Mouse (Mus musculus): ENCODE measurements around the gene Tpd52l2. TPM values are rescaled to one million over a fixed set of nuclear protein-coding genes. Genes with fewer than 3 reads are reported as not detected.

Tpd52l2 gene
- polyA plus RNA-seq, 1 experiment from 2014 or later = 149 TPM

- WGBS = 71% methylated on average over 5 of the region's 5 CpGs
- DNase-seq (ENCODE audit: low spot score, missing footprints) (peak; percentile 86), ATAC-seq (ENCODE audit: low FRiP score) (no peak)
- Histone ChIP-seq H3K4me3 (ENCODE audit: low read depth, low read length) (no peak overlapping the region), H3K9ac (ENCODE audit: low read length) (no peak overlapping the region), H3K27me3 (ENCODE audit: control insufficient read depth, insufficient read depth, low read length) (no peaks in the 10 kb centered on the region), H3K9me3 (ENCODE audit: control insufficient read depth, low read length) (no peaks in the 10 kb centered on the region), H3K36me3 (ENCODE audit: control insufficient read depth, insufficient read depth, low read length) (0 out of 2 replicates have a peak, but pooled peaks cover 2% of the 10 kb centered on the region), H3K4me2 (no peak overlapping the region), H3K27ac (ENCODE audit: low read depth, low read length) (no peak overlapping the region), H3K4me1 (ENCODE audit: control insufficient read depth, insufficient read depth, low read length) (peaks cover 15% of the 10 kb centered on the region)
These were observed 25.9 kb downstream of the Tpd52l2 start for GRCm38 (mm10) chr2:181522811-181523210.

GRCm38 (mm10) chr2:181525526-181525925 is 28.6 kb downstream of the Tpd52l2 start:
- Histone ChIP-seq H3K9me3 (ENCODE audit: control insufficient read depth, low read length) (no peaks in the 10 kb centered on the region), H3K9ac (ENCODE audit: low read length) (no peak overlapping the region), H3K4me1 (ENCODE audit: control insufficient read depth, insufficient read depth, low read length) (peaks cover 11% of the 10 kb centered on the region), H3K36me3 (ENCODE audit: control insufficient read depth, insufficient read depth, low read length) (0 out of 2 replicates have a peak, but pooled peaks cover 2% of the 10 kb centered on the region), H3K4me3 (ENCODE audit: low read depth, low read length) (no peak overlapping the region), H3K4me2 (no peak overlapping the region), H3K27me3 (ENCODE audit: control insufficient read depth, insufficient read depth, low read length) (no peaks in the 10 kb centered on the region), H3K27ac (ENCODE audit: low read depth, low read length) (no peak overlapping the region)
- DNase-seq (ENCODE audit: low spot score, missing footprints) = peak; percentile 59
- ATAC-seq (ENCODE audit: low FRiP score) = no peak
- WGBS = 91% methylated on average over 5 of the region's 5 CpGs

GRCm38 (mm10) chr2:181529076-181529475 is 32.1 kb downstream of the Tpd52l2 start:
- no peaks in the 10 kb centered on the region for H3K9me3 ChIP-seq (ENCODE audit: control insufficient read depth, low read length)
- no peaks in the 10 kb centered on the region for H3K27me3 ChIP-seq (ENCODE audit: control insufficient read depth, insufficient read depth, low read length)
- H3K4me3 ChIP-seq (ENCODE audit: low read depth, low read length) = no peak overlapping the region
- 0 out of 2 replicates have a peak, but pooled peaks cover 2% of the 10 kb centered on the region for H3K36me3 ChIP-seq (ENCODE audit: control insufficient read depth, insufficient read depth, low read length)
- DNase-seq (ENCODE audit: low spot score, missing footprints) = peak; percentile 51
- no peak for ATAC-seq (ENCODE audit: low FRiP score)
- no peaks in the 10 kb centered on the region for H3K4me1 ChIP-seq (ENCODE audit: control insufficient read depth, insufficient read depth, low read length)
- H3K4me2 ChIP-seq = no peak overlapping the region
- H3K27ac ChIP-seq (ENCODE audit: low read depth, low read length) = no peak overlapping the region
- H3K9ac ChIP-seq (ENCODE audit: low read length) = no peak overlapping the region
- WGBS = 95% methylated on average over 1 of the region's 1 CpGs

- Histone ChIP-seq H3K27ac (ENCODE audit: low read depth, low read length) (no peak overlapping the region), H3K4me1 (ENCODE audit: control insufficient read depth, insufficient read depth, low read length) (no peaks in the 10 kb centered on the region), H3K36me3 (ENCODE audit: control insufficient read depth, insufficient read depth, low read length) (0 out of 2 replicates have a peak, but pooled peaks cover 2% of the 10 kb centered on the region), H3K4me2 (no peak overlapping the region), H3K9me3 (ENCODE audit: control insufficient read depth, low read length) (no peaks in the 10 kb centered on the region), H3K27me3 (ENCODE audit: control insufficient read depth, insufficient read depth, low read length) (no peaks in the 10 kb centered on the region), H3K4me3 (ENCODE audit: low read depth, low read length) (no peak overlapping the region), H3K9ac (ENCODE audit: low read length) (no peak overlapping the region)
- WGBS = 96% methylated on average over 3 of the region's 3 CpGs
- ATAC-seq (ENCODE audit: low FRiP score) (no peak), DNase-seq (ENCODE audit: low spot score, missing footprints) (peak; percentile 54)
These were observed 35.6 kb downstream of the Tpd52l2 start for GRCm38 (mm10) chr2:181532589-181532988.

- Histone ChIP-seq H3K9me3 (ENCODE audit: control insufficient read depth, low read length) (no peaks in the 10 kb centered on the region), H3K4me3 (ENCODE audit: low read depth, low read length) (no peak overlapping the region), H3K4me2 (no peak overlapping the region), H3K4me1 (ENCODE audit: control insufficient read depth, insufficient read depth, low read length) (no peaks in the 10 kb centered on the region), H3K36me3 (ENCODE audit: control insufficient read depth, insufficient read depth, low read length) (no peaks in the 10 kb centered on the region), H3K27ac (ENCODE audit: low read depth, low read length) (no peak overlapping the region), H3K27me3 (ENCODE audit: control insufficient read depth, insufficient read depth, low read length) (no peaks in the 10 kb centered on the region), H3K9ac (ENCODE audit: low read length) (no peak overlapping the region)
- DNase-seq (ENCODE audit: low spot score, missing footprints) (no peak), ATAC-seq (ENCODE audit: low FRiP score) (no peak)
- WGBS = 97% methylated on average over 2 of the region's 2 CpGs
These were observed 39.5 kb downstream of the Tpd52l2 start for GRCm38 (mm10) chr2:181536410-181536809.

- ATAC-seq (ENCODE audit: low FRiP score) (no peak), DNase-seq (ENCODE audit: low spot score, missing footprints) (peak; percentile 77)
- 93% methylated on average over 2 of the region's 2 CpGs for WGBS
- Histone ChIP-seq H3K9ac (ENCODE audit: low read length) (no peak overlapping the region), H3K4me3 (ENCODE audit: low read depth, low read length) (no peak overlapping the region), H3K27me3 (ENCODE audit: control insufficient read depth, insufficient read depth, low read length) (no peaks in the 10 kb centered on the region), H3K27ac (ENCODE audit: low read depth, low read length) (no peak overlapping the region), H3K36me3 (ENCODE audit: control insufficient read depth, insufficient read depth, low read length) (no peaks in the 10 kb centered on the region), H3K4me1 (ENCODE audit: control insufficient read depth, insufficient read depth, low read length) (no peaks in the 10 kb centered on the region), H3K9me3 (ENCODE audit: control insufficient read depth, low read length) (no peaks in the 10 kb centered on the region), H3K4me2 (no peak overlapping the region)
These were observed 40.6 kb downstream of the Tpd52l2 start for GRCm38 (mm10) chr2:181537444-181538047.

- Histone ChIP-seq H3K4me2 (no peak overlapping the region), H3K4me3 (ENCODE audit: low read depth, low read length) (no peak overlapping the region), H3K4me1 (ENCODE audit: control insufficient read depth, insufficient read depth, low read length) (no peaks in the 10 kb centered on the region), H3K27me3 (ENCODE audit: control insufficient read depth, insufficient read depth, low read length) (no peaks in the 10 kb centered on the region), H3K9me3 (ENCODE audit: control insufficient read depth, low read length) (no peaks in the 10 kb centered on the region), H3K36me3 (ENCODE audit: control insufficient read depth, insufficient read depth, low read length) (peaks cover under 1% of the 10 kb centered on the region; the same call in 1 of the 2 replicates), H3K9ac (ENCODE audit: low read length) (no peak overlapping the region), H3K27ac (ENCODE audit: low read depth, low read length) (no peak overlapping the region)
- ATAC-seq (ENCODE audit: low FRiP score) (no peak), DNase-seq (ENCODE audit: low spot score, missing footprints) (peak; percentile 66)
- whole genome bisulfite sequencing = 96% methylated on average over 6 of the region's 6 CpGs
These were observed 44.9 kb downstream of the Tpd52l2 start for GRCm38 (mm10) chr2:181541761-181542380.

GRCm38 (mm10) chr2:181546142-181546541 is 49.2 kb downstream of the Tpd52l2 start:
- H3K36me3 ChIP-seq (ENCODE audit: control insufficient read depth, insufficient read depth, low read length) = peaks cover 33% of the 10 kb centered on the region
- no peak overlapping the region for H3K27ac ChIP-seq (ENCODE audit: low read depth, low read length)
- no peaks in the 10 kb centered on the region for H3K27me3 ChIP-seq (ENCODE audit: control insufficient read depth, insufficient read depth, low read length)
- H3K4me1 ChIP-seq (ENCODE audit: control insufficient read depth, insufficient read depth, low read length) = no peaks in the 10 kb centered on the region
- 96% methylated on average over 7 of the region's 7 CpGs for WGBS
- ATAC-seq (ENCODE audit: low FRiP score) (no peak), DNase-seq (ENCODE audit: low spot score, missing footprints) (no peak)
- no peak overlapping the region for H3K4me2 ChIP-seq
- no peak overlapping the region for H3K4me3 ChIP-seq (ENCODE audit: low read depth, low read length)
- H3K9me3 ChIP-seq (ENCODE audit: control insufficient read depth, low read length) = no peaks in the 10 kb centered on the region
- H3K9ac ChIP-seq (ENCODE audit: low read length) = no peak overlapping the region

- Histone ChIP-seq H3K9ac (ENCODE audit: low read length) (no peak overlapping the region), H3K4me3 (ENCODE audit: low read depth, low read length) (no peak overlapping the region), H3K4me1 (ENCODE audit: control insufficient read depth, insufficient read depth, low read length) (no peaks in the 10 kb centered on the region), H3K4me2 (no peak overlapping the region), H3K9me3 (ENCODE audit: control insufficient read depth, low read length) (no peaks in the 10 kb centered on the region), H3K27me3 (ENCODE audit: control insufficient read depth, insufficient read depth, low read length) (no peaks in the 10 kb centered on the region), H3K36me3 (ENCODE audit: control insufficient read depth, insufficient read depth, low read length) (peaks cover 38% of the 10 kb centered on the region), H3K27ac (ENCODE audit: low read depth, low read length) (no peak overlapping the region)
- ATAC-seq (ENCODE audit: low FRiP score) = no peak
- peak; percentile 73 for DNase-seq (ENCODE audit: low spot score, missing footprints)
- WGBS = 78% methylated on average over 1 of the region's 1 CpGs
These were observed 51.3 kb downstream of the Tpd52l2 start for GRCm38 (mm10) chr2:181548227-181548626.

All from midbrain, embryonic 11.5 days (tissue).